In the genomic region with DNA sequence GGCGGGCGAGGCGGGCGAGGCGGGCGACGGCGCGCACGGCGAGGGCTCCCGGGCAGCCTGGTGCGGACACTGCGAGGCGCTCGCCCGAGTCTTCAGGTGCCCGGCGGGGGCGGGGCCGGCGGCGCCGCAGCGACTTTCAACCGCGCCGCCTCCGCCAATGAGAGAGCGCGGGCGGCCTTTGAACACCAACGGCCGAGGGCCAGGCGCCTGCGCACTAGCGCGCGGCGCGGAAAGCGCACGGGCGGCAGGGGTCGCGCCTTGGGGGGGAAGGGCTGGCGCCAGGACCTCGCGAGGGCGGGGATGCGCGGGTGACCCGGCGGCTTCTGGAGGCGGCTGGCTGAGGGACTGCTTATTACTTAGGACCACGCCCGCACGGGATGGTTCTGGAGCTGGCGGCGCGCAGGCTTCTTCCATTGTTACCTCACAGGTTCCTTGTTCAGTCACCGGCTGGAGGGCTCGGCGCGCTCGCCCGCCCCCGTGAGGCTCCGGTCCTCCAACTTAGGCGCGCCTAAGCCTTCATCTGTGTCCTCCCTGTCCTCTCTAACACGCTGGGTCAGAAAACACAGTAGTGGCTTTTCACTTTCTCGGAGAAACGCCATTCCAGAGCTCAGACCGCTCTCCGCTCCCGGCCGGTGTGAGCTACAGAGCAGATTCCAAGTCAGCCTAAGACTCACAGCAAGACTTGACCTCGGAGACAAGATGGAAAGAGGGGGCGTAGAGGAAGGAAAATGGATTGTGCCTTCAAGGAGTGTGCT, we compare ENCODE assay signal across 8 mouse cellular contexts. TPM values are rescaled to one million over a fixed set of nuclear protein-coding genes. Genes with fewer than 3 reads are reported as not detected.
DNase-seq lines count a peak whose midpoint lies in the region; ATAC-seq lines count a peak whose summit lies in the region.

TSS of gene Trim59 (minus strand) at position 111 of the 755 bp plus-strand sequence.

- H3K4me2 ChIP-seq in heart, embryonic 14.5 days (ENCODE audit: low read length) = peak within 1 kb of the TSS; percentile 91
- peak within 1 kb of the TSS; percentile 88 for H3K4me2 ChIP-seq in liver, embryonic 12.5 days

- ATAC-seq in heart, embryonic 14.5 days (ENCODE audit: insufficient number of reproducible peaks, insufficient read depth, low FRiP score, low read depth) = peak; percentile 95
- ATAC-seq in liver, embryonic 12.5 days = peak; percentile 91

- peak within 1 kb of the TSS; percentile 88 for H3K9ac ChIP-seq in heart, embryonic 14.5 days (ENCODE audit: low read length)
- peak within 1 kb of the TSS; percentile 99 for H3K9ac ChIP-seq in liver, embryonic 12.5 days

- H3K9me3 ChIP-seq in heart, embryonic 14.5 days (ENCODE audit: control insufficient read depth, low read length) = no peaks in the 10 kb centered on the region
- no peaks in the 10 kb centered on the region for H3K9me3 ChIP-seq in liver, embryonic 12.5 days (replicated peaks)

- DNase-seq in CD8-positive naive resting alpha-beta T cell, adult 2 months (ENCODE audit: low read depth in 2 of 2, low spot score in 2 of 2) = peak; percentile 70 to 74
- peak; percentile 88 for DNase-seq in c-Kit-negative CD71-positive TER-119-positive erythroid progenitor cells, embryonic 14.5 days (ENCODE audit: low read depth, low spot score)
- peak; percentile 74 for DNase-seq in fibroblast of lung, adult 2 months (ENCODE audit: low read depth)
- peak; percentile 95 for DNase-seq in kidney, postnatal 10 days
- DNase-seq in naive thymus-derived CD4-positive, alpha-beta T cell, adult 2 months (ENCODE audit: low read depth) = peak; percentile 90
- peak; percentile 93 for DNase-seq in splenic B cell, adult 2 months (ENCODE audit: low read depth, low spot score)

- peaks cover 2 to 25% of the 10 kb centered on the region in 2 experiments for H3K4me1 ChIP-seq in heart, embryonic 14.5 days (ENCODE audit: control insufficient read depth in 2 of 2, insufficient read depth in 2 of 2, low read length in 2 of 2)
- peaks cover 53% of the 10 kb centered on the region for H3K4me1 ChIP-seq in liver, embryonic 12.5 days

- peaks cover 15% of the 10 kb centered on the region for H3K36me3 ChIP-seq in heart, embryonic 14.5 days (ENCODE audit: control insufficient read depth, insufficient read depth, low read length)
- H3K36me3 ChIP-seq in liver, embryonic 12.5 days = peaks cover 31% of the 10 kb centered on the region
- no peaks in the 10 kb centered on the region for H3K36me3 ChIP-seq in splenic B cell, adult 2 months (ENCODE audit: control insufficient read depth, insufficient read depth, low read length, poor library complexity, severe bottlenecking)

- peak within 1 kb of the TSS; percentile 78 to 95 for H3K27ac ChIP-seq in heart, embryonic 14.5 days (replicated peaks in 1 of 2; ENCODE audit: control insufficient read depth in 1 of 2, insufficient read depth in 1 of 2, low read depth in 2 of 2, low read length in 2 of 2)
- peak within 1 kb of the TSS; percentile 98 for H3K27ac ChIP-seq in liver, embryonic 12.5 days

- under 1% methylated on average over 75 of the region's 80 CpGs for WGBS in heart, embryonic 14.5 days
- WGBS in liver, embryonic 12.5 days (ENCODE audit: insufficient replicate concordance) = under 1% methylated on average over 74 of the region's 80 CpGs

- H3K4me3 ChIP-seq in heart, embryonic 14.5 days (ENCODE audit: control insufficient read depth in 1 of 2, insufficient read depth in 1 of 2, low read depth in 1 of 2, low read length in 2 of 2) = peak within 1 kb of the TSS; percentile 71 to 85
- peak within 1 kb of the TSS; percentile 96 for H3K4me3 ChIP-seq in liver, embryonic 12.5 days

- no peaks in the 10 kb centered on the region for H3K27me3 ChIP-seq in heart, embryonic 14.5 days (ENCODE audit: control insufficient read depth, insufficient read depth, low read length)
- H3K27me3 ChIP-seq in liver, embryonic 12.5 days (replicated peaks) = no peaks in the 10 kb centered on the region
- H3K27me3 ChIP-seq in splenic B cell, adult 2 months (ENCODE audit: control insufficient read depth, insufficient read depth, low read length, poor library complexity, severe bottlenecking) = no peaks in the 10 kb centered on the region

RNA-seq across cellular contexts. Expression of gene Trim59, which starts in this region (rescaled TPM):
- polyA plus RNA-seq in heart, embryonic 14.5 days (2014; fragmentation: Nextera tagmentation; extraction: Ambion mirVana) = 66.3 and 67.0 TPM in 2 replicates
- 162 and 164 TPM in 2 replicates for polyA plus RNA-seq in liver, embryonic 12.5 days (2016; fragmentation: Nextera tagmentation; extraction: Ambion mirVana)

Comparison
In these comparisons a context has a peak if more than half of its experiments do, and no peak if none do; other contexts are left out.
1. Peak in every context shown above with its lines: DNase-seq, ATAC-seq, H3K4me3 ChIP-seq and H3K27ac ChIP-seq.